Mouse (Mus musculus) midbrain, embryonic 10.5 days (tissue): ENCODE results near the gene Rcc2. TPM values are rescaled to one million over a fixed set of nuclear protein-coding genes. Genes with fewer than 3 reads are reported as not detected.
A peak's percentile ranks its signal among the peaks of the same experiment; 100 is the strongest.

ENCODE experiments used
- DNase-seq: peaks from one replicate; pipeline ENCODE4 v3.0.0-alpha.2; 2017; ENCODE audit warnings: low spot score
- H3K27ac ChIP-seq: fragments of 300-500 bp; sonication (generic); replicated peaks from 2 replicates; pipeline ENCODE4 v1.5.1; 2016; ENCODE audit warnings: mild to moderate bottlenecking
- H3K27me3 ChIP-seq: fragments of 300-500 bp; sonication (generic); 2 replicates; pipeline ENCODE4 v1.6.1; 2016; ENCODE audit warnings: low read depth, mild to moderate bottlenecking; ENCODE audit not compliant: poor library complexity, severe bottlenecking
- H3K36me3 ChIP-seq: fragments of 300-500 bp; sonication (generic); 2 replicates; pipeline ENCODE4 v1.6.1; 2016; ENCODE audit warnings: mild to moderate bottlenecking, moderate library complexity
- H3K4me1 ChIP-seq: fragments of 300-500 bp; sonication (generic); 2 replicates; pipeline ENCODE4 v1.6.1; 2016
- H3K4me3 ChIP-seq: fragments of 300-500 bp; sonication (generic); 2 replicates; pipeline ENCODE4 v1.5.1; 2016; ENCODE audit warnings: mild to moderate bottlenecking, moderate library complexity
- H3K9me3 ChIP-seq: fragments of 300-500 bp; sonication (generic); replicated peaks from 2 replicates; pipeline ENCODE4 v1.6.1; 2016; ENCODE audit warnings: mild to moderate bottlenecking
- WGBS: fragments of 180-500 bp; shearing (Covaris S2); methylation state at CpG from one replicate; pipeline ENCODE4 v1.1.7; 2016; 5-methylcytosine and 5-hydroxymethylcytosine counted together
- polyA plus RNA-seq: library from polyadenylated mRNA; unstranded; fragments of >200 nt; fragmentation: Nextera tagmentation; extraction: Ambion mirVana; gene quantifications from 2 replicates; pipeline ENCODE4 v1.2.1, GENCODE M21; 2016

The Rcc2 gene
- polyA plus RNA-seq, 1 experiment from 2014 or later = 35.2 TPM

DNA sequence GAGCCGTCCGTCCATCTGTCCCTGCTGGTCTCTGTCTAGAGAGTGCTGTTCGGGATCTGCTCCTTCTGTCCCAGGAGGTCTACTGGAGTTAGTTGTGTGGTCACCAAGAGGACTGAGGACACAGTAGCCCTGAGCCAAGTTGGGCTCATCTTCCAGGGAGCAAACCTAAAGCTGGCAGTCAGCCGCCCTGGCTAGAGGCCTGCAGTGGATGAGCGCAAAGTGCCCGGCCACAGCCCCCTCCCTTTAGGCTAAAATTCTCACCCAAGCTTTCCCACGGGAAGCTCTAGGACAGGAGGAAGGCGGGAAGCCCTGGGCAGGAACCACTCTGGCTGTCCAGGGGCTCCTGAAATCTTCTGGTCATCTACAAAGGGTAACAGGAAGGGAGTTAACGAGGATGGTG, 22.4 kb downstream of the Rcc2 start:
- Histone ChIP-seq H3K27me3 (no peaks in the 10 kb centered on the region), H3K9me3 (no peaks in the 10 kb centered on the region), H3K4me1 (peaks cover 13% of the 10 kb centered on the region; the same call in 1 of the 2 replicates), H3K27ac (no peak overlapping the region), H3K4me3 (no peak overlapping the region), H3K36me3 (peaks cover 99% of the 10 kb centered on the region)
- no peak for DNase-seq
- WGBS = 82% methylated on average over 9 of the region's 9 CpGs

- WGBS = 88% methylated on average over 9 of the region's 9 CpGs
- Histone ChIP-seq H3K27ac (no peak overlapping the region), H3K27me3 (no peaks in the 10 kb centered on the region), H3K4me3 (no peak overlapping the region), H3K36me3 (peaks cover 94% of the 10 kb centered on the region), H3K9me3 (no peaks in the 10 kb centered on the region), H3K4me1 (peaks cover 13% of the 10 kb centered on the region; the same call in 1 of the 2 replicates)
- DNase-seq = no peak
These were observed 22.9 kb downstream of the Rcc2 start for GRCm38 (mm10) chr4:140723192-140723591.

- Histone ChIP-seq H3K27me3 (no peaks in the 10 kb centered on the region), H3K9me3 (no peaks in the 10 kb centered on the region), H3K4me1 (peaks cover 13% of the 10 kb centered on the region; the same call in 1 of the 2 replicates), H3K27ac (peak overlapping the region; percentile 65; the same call in 1 of the 2 replicates), H3K36me3 (peaks cover 88% of the 10 kb centered on the region), H3K4me3 (no peak overlapping the region)
- peak; percentile 59 for DNase-seq
- 63% methylated on average over 5 of the region's 5 CpGs for WGBS
These were observed 23.5 kb downstream of the Rcc2 start for GRCm38 (mm10) chr4:140723801-140724200.

- Histone ChIP-seq H3K27ac (peak overlapping the region; percentile 65; the same call in 1 of the 2 replicates), H3K27me3 (no peaks in the 10 kb centered on the region), H3K4me1 (peaks cover 13% of the 10 kb centered on the region; the same call in 1 of the 2 replicates), H3K9me3 (no peaks in the 10 kb centered on the region), H3K36me3 (peaks cover 79% of the 10 kb centered on the region), H3K4me3 (no peak overlapping the region)
- DNase-seq = no peak
- 79% methylated on average over 6 of the region's 6 CpGs for WGBS
These were observed 24.4 kb downstream of the Rcc2 start for GRCm38 (mm10) chr4:140724739-140725138.

- H3K4me3 ChIP-seq = no peak overlapping the region
- no peaks in the 10 kb centered on the region for H3K9me3 ChIP-seq
- no peak for DNase-seq
- peaks cover 57% of the 10 kb centered on the region for H3K36me3 ChIP-seq
- H3K27me3 ChIP-seq = no peaks in the 10 kb centered on the region
- WGBS = 90% methylated on average over 12 of the region's 12 CpGs
- peaks cover 13% of the 10 kb centered on the region; the same call in 1 of the 2 replicates for H3K4me1 ChIP-seq
- 0 out of 2 replicates have a peak overlapping the region, but pooled peaks have one; percentile 3 for H3K27ac ChIP-seq
These were observed 26.6 kb downstream of the Rcc2 start for GRCm38 (mm10) chr4:140726907-140727306.

DNA sequence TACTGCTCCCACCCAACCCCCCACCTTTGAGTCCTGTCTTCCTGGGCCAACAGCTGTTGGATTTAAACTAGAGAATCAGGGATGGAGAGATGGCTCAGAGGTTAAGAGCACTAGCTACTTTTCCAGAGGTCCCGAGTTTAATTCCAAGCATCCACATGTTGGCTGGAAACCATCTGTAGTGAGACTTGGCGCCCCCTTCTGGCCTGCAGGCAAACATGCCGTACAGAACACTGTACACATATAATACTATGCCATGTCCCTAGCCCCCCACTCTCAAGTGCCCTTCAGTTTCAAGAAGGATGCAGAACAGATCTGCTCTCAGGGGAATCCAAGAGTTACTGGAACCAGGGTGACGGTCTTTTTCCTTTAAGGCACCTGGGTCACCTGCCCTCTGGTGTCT, 31.3 kb downstream of the Rcc2 start:
- Histone ChIP-seq H3K27me3 (no peaks in the 10 kb centered on the region), H3K36me3 (peaks cover 10% of the 10 kb centered on the region), H3K27ac (no peak overlapping the region), H3K4me1 (no peaks in the 10 kb centered on the region), H3K4me3 (no peak overlapping the region), H3K9me3 (no peaks in the 10 kb centered on the region)
- 83% methylated on average over 4 of the region's 4 CpGs for WGBS
- DNase-seq = no peak

- no peak for DNase-seq
- H3K27ac ChIP-seq = no peak overlapping the region
- H3K27me3 ChIP-seq = no peaks in the 10 kb centered on the region
- no peaks in the 10 kb centered on the region for H3K4me1 ChIP-seq
- no peaks in the 10 kb centered on the region for H3K9me3 ChIP-seq
- no peak overlapping the region for H3K4me3 ChIP-seq
- WGBS = 72% methylated on average over 7 of the region's 7 CpGs
- no peaks in the 10 kb centered on the region for H3K36me3 ChIP-seq
These were observed 32.5 kb downstream of the Rcc2 start for GRCm38 (mm10) chr4:140732871-140733270.

GRCm38 (mm10) chr4:140740655-140741054, 40.3 kb downstream of the Rcc2 start:
- 92% methylated on average over 11 of the region's 11 CpGs for WGBS
- H3K27me3 ChIP-seq = no peaks in the 10 kb centered on the region
- H3K4me1 ChIP-seq = peaks cover 14% of the 10 kb centered on the region
- no peaks in the 10 kb centered on the region for H3K9me3 ChIP-seq
- 0 out of 2 replicates have a peak overlapping the region, but pooled peaks have one; percentile 13 for H3K27ac ChIP-seq
- no peaks in the 10 kb centered on the region for H3K36me3 ChIP-seq
- DNase-seq = no peak
- no peak overlapping the region for H3K4me3 ChIP-seq

- H3K36me3 ChIP-seq = no peaks in the 10 kb centered on the region
- no peak overlapping the region for H3K4me3 ChIP-seq
- peaks cover 14% of the 10 kb centered on the region for H3K4me1 ChIP-seq
- no peak for DNase-seq
- H3K27ac ChIP-seq = no peak overlapping the region
- 0 out of 2 replicates have a peak, but pooled peaks cover 1% of the 10 kb centered on the region for H3K27me3 ChIP-seq
- WGBS = 94% methylated on average over 6 of the region's 6 CpGs
- no peaks in the 10 kb centered on the region for H3K9me3 ChIP-seq
These were observed 41.1 kb downstream of the Rcc2 start for GRCm38 (mm10) chr4:140741401-140741800.

- no peaks in the 10 kb centered on the region for H3K9me3 ChIP-seq
- no peaks in the 10 kb centered on the region for H3K36me3 ChIP-seq
- H3K27ac ChIP-seq = 0 out of 2 replicates have a peak within 1 kb of the TSS, but pooled peaks have one; percentile 28
- H3K27me3 ChIP-seq = peaks cover 11% of the 10 kb centered on the region; the same call in 1 of the 2 replicates
- 83% methylated on average over 2 of the region's 2 CpGs for WGBS
- no peak within 1 kb of the TSS for H3K4me3 ChIP-seq
- peaks cover 14% of the 10 kb centered on the region for H3K4me1 ChIP-seq
- no peak for DNase-seq
These were observed 42.2 kb downstream of the Rcc2 start, which contains the start of gene Padi6 for GRCm38 (mm10) chr4:140742543-140742942. TSS of gene Padi6 (minus strand) at chr4:140742643.

GRCm38 (mm10) chr4:140743086-140743485, 42.7 kb downstream of the Rcc2 start:
- H3K4me1 ChIP-seq = peaks cover 20% of the 10 kb centered on the region
- 65% methylated on average over 4 of the region's 4 CpGs for WGBS
- no peak overlapping the region for H3K27ac ChIP-seq
- H3K4me3 ChIP-seq = no peak overlapping the region
- no peaks in the 10 kb centered on the region for H3K9me3 ChIP-seq
- peaks cover 16% of the 10 kb centered on the region for H3K27me3 ChIP-seq
- no peak for DNase-seq
- H3K36me3 ChIP-seq = no peaks in the 10 kb centered on the region

DNA sequence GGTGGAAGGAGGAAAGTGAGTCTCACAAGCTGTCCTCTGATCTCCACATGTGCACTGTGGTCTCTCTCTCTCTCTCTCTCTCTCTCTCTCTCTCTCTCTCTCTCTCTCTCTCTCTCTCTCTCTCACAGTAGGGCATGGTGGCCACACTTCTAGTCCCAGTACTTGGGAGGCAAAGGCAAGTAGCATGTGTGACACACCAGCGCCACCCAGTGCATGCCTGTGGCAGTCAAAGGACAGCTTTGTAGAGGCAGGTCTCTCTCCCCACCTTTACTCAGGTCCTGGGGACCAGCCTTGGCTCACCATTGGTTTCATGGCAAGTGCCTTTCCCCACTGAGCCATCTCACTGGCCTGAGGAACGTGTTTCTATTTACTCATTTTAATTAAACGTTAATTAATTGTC, 44.3 kb downstream of the Rcc2 start:
- Histone ChIP-seq H3K9me3 (no peaks in the 10 kb centered on the region), H3K27ac (no peak overlapping the region), H3K4me3 (no peak overlapping the region), H3K36me3 (no peaks in the 10 kb centered on the region), H3K4me1 (peaks cover 21% of the 10 kb centered on the region), H3K27me3 (peaks cover 17% of the 10 kb centered on the region)
- 36% methylated on average over 3 of the region's 3 CpGs for WGBS
- peak; percentile 36 for DNase-seq

DNA sequence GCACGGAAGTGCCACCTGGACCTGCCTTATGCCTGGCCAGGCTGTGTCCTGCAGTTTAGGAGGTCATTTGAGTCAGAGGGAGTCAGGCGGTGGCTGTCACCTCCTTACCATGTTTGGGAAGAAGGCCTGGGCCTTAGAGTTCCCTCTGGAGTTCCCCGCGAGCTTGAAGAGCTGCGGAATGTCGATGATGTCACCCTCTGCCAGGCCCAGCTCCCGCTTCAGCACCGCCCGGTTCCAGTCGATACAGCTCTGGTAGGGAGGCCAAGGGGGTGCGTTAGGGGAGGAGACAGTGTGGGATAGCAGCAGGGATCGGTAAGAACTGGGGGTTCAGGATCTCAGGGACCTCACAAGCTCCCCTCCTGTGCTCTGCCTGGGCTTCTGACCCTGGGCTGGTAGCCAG, 47.6 kb downstream of the Rcc2 start:
- peaks cover 25% of the 10 kb centered on the region for H3K4me1 ChIP-seq
- H3K4me3 ChIP-seq = no peak overlapping the region
- no peak for DNase-seq
- no peaks in the 10 kb centered on the region for H3K9me3 ChIP-seq
- H3K27ac ChIP-seq = peak overlapping the region; percentile 25; the same call in 1 of the 2 replicates
- H3K27me3 ChIP-seq = peaks cover 24% of the 10 kb centered on the region
- H3K36me3 ChIP-seq = no peaks in the 10 kb centered on the region
- WGBS = 40% methylated on average over 12 of the region's 12 CpGs
